Mouse (Mus musculus): ENCODE data around the gene Gas7. TPM values are rescaled to one million over a fixed set of nuclear protein-coding genes. Genes with fewer than 3 reads are reported as not detected.

Gas7 gene
- total RNA-seq, 2 experiments from 2014 or later: 5.5 to 7.5 TPM

DNA sequence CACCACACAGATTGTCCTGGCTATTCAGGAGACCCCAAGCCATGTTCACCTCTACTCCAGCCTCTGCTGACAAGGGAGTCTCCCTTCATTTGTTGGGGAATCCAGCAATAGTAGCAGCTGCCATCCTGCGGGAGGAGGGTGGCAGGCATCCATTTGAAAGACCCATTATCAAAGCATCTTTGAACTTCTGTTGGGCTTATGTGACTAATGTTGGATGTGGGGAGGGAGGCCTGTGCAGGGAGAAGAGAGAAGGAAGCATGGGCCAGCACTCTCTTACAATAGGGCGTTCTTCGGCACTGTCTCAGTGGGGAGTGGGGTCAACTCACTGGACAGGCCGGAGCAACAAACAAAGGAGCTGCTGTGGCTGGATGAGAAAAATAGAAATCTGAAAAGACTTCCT is 110.3 kb downstream of the Gas7 start:
- ATAC-seq (replicated peaks; ENCODE audit: low FRiP score, poor library complexity, severe bottlenecking): no peak

DNA sequence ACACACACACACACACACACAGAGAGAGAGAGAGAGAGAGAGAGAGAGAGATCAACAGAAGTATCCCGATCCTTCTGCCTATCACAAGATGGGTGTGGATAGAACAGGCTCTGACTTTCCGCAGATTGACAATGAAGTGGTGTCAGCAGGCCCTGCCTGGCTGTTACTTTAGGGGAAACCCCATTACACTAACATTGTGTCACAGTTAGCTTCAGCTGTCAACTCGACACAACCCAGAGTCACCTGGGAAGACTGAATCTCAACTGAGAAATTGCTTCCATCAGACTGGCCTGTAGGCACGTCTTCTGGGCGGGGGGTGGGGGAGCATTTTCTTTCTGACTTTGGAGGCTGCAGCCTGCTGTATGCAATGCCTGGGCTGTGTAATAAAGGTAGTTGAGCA is 111.5 kb downstream of the Gas7 start:
- no peak for ATAC-seq (replicated peaks; ENCODE audit: low FRiP score, poor library complexity, severe bottlenecking)

DNA sequence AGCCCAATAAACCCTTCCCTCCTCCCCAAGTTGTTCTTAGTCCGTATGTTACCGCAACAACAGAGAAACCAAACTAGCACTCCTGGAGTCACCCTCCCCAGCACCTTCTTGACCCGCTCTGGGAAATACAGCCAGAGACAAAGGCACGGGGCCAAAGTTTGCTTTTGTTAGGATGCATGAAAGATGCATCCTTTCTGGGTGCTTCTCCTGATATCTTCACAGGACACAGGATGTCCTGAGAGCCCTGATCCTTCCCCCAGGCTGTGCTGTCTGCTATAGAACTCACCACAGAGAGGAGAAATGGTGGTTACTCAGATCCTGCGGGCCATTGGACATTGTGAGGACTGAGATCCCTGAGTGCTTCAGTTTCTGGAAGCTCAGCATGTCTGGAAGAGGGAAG is 111.9 kb downstream of the Gas7 start:
- no peak for ATAC-seq (replicated peaks; ENCODE audit: low FRiP score, poor library complexity, severe bottlenecking)

DNA sequence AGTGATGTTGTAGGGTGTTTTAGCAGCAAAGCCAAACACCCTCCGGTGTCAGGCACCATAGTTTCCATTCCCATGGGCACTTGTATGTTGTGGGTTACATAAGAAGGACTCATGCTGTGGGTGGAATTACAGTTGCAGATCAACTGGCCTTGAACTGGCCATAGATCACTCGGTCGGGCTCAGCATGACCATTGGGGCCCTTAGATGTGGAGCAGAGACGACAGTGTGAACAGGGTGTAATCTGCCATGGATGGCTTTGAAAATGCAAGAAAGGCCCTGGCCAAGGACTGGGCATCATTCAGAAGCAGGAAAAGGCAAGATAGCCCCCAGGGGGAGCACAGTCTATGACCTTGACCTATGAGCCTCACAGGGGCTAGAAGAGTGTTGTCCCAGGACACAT is 112.8 kb downstream of the Gas7 start:
- ATAC-seq (replicated peaks; ENCODE audit: low FRiP score, poor library complexity, severe bottlenecking): no peak

DNA sequence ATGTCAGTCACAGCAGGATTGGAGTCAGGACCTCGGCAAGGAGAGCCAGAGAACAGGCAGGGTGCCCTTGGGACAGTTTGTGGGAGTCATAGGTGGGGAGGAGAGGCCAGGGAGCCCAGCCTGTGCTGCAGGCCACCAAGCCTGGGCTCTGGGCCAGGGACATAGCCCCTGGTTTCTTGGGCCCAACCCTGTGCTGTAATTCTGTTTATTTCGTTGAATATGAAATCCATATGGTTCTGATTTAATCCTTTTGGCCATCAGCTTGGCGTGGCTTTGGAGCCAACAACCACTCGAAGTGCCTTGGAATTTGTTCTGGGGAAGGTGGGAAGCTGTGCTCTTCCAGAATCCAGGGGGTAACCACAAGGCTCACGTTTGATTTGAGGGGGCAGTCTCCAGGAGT is 113.6 kb downstream of the Gas7 start:
- no peak for ATAC-seq (replicated peaks; ENCODE audit: low FRiP score, poor library complexity, severe bottlenecking)

DNA sequence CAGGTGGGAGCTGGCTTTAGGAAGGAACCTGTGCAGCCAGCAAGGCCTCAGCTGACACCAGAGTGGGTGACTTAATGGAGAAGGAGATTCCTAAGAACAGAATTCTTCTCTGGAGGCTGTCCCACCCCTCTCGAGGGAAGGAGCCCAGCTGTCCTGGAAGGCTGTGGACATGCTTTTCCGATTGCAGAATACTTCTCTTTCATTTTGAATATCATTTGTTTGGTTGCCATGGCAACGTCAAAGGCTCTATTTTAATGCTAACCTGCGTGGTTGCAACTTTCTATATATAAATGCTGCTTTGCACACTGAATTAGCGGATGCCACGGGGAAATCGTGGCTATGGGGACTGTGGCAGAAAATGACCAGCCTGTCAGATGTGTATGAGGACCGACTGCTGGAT is 115.7 kb downstream of the Gas7 start:
- ATAC-seq (replicated peaks; ENCODE audit: low FRiP score, poor library complexity, severe bottlenecking): no peak

DNA sequence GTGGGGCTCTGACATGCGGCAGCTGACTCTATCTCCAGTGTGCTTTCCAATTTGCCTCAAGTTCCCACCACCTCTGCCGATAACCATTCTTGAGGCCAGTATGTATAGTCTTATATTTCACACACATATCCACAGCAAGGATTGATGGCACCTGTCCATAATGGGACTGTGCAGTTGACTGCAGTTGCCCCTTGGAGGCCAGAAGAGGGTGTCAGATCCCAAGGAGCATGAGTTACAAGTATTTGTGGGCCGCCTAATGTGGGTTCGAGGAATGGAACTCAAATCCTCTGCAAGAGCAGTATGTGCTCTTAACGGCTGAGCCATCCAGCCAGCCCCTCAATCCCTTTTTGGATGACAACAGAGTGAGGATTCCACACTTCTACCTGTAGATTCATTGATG is 119.1 kb downstream of the Gas7 start:
- ATAC-seq (replicated peaks; ENCODE audit: low FRiP score, poor library complexity, severe bottlenecking): no peak

DNA sequence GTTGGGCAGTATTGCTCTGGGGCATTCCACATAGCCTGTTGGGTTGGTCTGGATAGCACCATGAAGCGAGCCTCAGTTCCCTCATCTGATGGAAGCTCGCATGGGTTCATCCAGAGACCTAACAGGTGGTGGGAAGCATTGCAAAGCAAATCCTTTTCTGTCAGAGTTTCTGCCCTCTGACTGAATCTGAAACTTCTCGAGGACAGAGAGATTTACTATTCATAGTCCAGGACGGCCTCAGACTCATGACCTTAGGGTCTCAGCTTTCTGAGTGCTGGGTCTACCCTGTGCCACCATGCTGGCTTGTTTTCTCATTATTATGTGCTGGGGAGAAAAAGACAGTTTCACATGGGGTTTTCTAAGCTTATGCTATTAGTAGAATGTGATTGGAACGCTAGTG is 122.2 kb downstream of the Gas7 start:
- ATAC-seq (replicated peaks; ENCODE audit: low FRiP score, poor library complexity, severe bottlenecking): no peak

DNA sequence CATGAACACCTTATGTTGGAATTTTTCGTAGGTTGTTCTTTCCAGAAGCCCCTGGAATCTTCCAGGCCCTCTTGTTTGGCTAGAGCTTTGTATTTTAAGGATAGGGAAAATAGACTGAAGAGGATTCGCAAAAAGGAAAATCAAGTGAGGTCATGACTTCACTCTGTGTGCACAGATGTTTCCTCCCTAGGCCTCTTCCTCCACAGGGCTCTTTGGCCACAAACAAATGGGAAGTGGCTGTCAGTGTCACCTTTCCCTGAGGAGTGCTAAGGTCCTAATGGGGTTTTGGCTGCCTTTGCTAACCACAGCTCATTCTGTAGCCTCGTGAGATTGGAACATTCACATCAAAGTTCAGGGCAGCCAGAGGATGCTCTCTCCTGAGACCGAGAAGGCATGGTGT is 122.8 kb downstream of the Gas7 start:
- ATAC-seq (replicated peaks; ENCODE audit: low FRiP score, poor library complexity, severe bottlenecking): no peak

DNA sequence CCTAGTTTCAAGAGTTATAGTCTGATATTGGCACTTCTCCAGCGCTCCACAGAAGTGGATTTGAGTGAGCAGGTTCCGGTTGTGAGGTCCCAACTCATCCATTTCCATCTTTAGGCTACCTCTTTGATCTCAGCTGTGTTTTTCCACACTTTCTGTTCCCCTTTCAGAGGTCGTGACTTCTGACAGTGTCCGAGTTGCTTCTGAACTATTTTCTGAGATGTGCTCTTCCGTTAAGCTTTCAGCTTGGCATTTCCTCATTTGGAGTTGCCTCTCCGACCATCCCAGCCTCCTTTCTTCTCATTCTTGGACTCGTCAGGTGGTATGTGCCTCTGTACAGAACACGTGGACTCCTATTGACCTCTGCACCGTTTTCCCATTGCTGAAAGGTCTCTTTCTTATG is 123.9 kb downstream of the Gas7 start:
- ATAC-seq (replicated peaks; ENCODE audit: low FRiP score, poor library complexity, severe bottlenecking): no peak

DNA sequence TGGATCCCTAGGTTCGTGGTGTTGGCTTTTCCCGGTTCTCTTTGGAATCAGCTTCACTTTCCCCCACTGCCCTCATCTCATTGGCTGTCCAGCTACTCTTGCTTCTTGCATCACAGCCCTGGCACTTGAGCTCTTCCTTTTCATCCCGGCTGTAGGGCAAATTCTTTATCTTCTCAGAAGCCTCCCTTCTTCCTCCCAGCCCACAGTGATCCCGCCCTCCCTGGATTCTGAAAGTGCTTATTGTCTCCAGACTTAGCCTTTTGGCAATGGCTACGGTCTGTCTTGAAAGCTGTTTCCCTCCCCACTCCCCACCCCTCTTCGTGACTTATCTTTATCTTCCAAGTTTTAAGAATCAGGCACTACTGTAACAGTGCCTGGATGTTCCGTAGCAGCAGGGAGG is 126.3 kb downstream of the Gas7 start:
- ATAC-seq (replicated peaks; ENCODE audit: low FRiP score, poor library complexity, severe bottlenecking): no peak

DNA sequence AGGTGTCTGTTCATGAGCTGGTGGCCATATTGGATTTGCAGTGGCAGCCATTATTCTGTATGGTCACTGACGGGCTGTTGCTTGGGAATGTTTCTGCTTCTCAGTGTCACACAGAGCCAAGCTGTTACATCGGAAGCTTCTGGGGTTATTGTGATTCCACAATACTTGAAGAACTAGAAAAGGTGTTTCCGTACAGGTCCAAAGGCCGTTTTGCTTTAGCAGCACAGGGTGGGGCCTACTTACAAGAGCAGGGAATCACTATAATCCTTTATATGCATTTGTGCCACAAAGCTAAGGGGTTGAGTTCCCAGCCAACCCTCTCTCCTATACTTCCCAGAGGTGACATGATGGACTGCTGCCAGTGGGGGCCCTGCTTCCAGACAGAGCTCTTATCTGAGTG is 127.3 kb downstream of the Gas7 start:
- no peak for ATAC-seq (replicated peaks; ENCODE audit: low FRiP score, poor library complexity, severe bottlenecking)

DNA sequence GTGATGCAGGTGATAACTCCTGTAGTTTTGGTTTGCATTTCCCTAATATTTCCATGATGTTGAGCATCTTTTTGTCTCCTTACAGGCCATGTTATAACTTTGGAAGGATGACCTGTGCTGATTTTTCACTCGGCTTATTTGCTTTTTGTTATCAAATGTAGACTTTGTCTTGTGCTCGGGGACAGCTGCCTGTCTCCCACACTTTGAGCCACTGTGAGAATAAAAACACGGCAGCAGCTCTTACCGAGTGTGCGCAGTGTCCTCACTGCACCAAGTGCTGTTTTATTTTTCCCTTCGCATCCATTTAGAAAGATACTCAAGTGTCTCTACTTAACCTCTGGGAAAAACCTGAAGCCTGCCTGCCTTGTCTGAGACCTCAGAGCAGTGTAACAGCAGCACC is 129.8 kb downstream of the Gas7 start:
- no peak for ATAC-seq (replicated peaks; ENCODE audit: low FRiP score, poor library complexity, severe bottlenecking)

DNA sequence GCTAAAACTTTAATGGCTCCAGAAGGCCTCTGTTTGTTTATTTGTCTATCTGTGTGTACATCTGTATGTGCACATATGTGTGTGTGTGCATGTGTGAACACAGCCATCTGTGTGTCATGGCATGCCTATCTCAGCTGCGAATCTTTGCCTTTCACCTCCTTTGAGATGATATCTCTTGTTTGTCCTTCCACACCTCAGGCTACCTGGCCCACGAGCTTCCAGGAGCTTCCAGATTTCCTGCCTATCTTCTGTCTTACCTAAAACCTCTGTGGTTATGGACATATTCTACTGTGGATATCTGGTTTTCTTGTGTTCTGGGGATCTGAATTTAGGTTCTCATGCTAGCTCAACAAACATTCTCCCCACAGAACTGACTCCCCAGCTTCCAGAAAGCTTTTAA is 130.4 kb downstream of the Gas7 start:
- ATAC-seq (replicated peaks; ENCODE audit: low FRiP score, poor library complexity, severe bottlenecking): no peak

DNA sequence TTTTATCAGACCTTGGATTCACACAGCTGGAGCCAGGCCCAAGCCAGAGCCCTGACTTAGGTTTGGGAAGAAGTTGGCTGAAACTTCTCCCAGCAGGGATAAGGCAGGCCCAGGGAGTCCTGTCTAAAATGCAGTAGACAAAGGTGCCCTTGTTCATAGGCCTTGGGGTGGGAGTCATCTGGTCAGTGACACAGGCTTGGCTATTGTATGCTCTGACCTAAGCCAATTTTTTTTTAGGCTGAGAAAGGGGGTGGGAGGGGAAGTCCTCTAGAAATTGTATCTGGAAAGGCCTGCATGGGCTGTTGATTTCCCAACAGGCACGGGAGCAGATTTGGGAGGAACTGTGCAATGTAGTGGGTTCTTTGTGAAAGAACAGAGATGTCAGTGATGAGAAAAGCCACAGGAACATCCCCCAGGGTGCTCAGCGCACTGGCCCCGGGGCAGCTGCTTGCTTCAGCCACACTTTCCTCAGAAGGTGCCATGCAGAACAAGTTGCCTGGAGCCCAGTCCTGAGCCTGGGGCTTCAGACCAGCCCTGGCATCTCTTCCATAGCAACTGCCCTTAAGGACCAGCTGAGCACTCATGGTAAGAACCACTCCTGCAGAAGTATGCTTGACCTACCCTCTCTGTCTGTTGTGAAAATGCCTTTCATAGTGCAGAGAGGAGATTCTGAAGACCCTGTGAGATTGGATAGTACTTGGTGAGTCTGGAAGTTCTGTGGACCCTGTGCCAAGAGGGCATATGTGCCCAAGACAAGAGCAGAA is 131.2 kb downstream of the Gas7 start:
- ATAC-seq (replicated peaks; ENCODE audit: low FRiP score, poor library complexity, severe bottlenecking): no peak

DNA sequence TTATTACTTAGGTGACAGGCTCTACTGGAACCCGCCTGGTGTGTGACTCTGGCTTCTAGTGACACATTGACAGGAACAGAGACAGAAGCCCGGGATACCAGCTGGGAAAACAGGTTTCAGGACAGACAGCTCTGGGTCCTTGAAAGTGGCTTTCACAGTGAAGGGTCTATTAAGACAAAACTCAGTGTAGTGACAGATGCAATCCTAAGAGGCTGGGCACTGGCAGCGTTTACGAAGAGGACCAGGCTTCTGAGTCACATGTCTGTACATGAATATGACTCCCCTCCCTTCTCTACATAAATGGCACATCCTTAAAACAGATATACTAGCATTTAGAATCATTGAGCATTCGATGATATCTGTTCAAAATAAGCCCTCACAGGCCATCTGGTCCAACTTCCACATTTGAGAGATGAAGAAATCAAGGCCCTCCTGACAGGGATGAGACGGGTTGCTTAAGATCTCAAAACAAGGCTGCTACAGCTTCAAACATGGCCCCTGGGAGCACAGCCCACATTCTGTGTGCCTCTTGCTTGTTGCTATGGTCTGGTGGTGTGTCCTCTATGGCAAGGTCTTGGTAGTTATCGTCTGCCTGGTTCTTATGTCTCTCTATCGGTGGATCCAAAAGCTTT is 133.1 kb downstream of the Gas7 start:
- ATAC-seq (replicated peaks; ENCODE audit: low FRiP score, poor library complexity, severe bottlenecking): no peak

DNA sequence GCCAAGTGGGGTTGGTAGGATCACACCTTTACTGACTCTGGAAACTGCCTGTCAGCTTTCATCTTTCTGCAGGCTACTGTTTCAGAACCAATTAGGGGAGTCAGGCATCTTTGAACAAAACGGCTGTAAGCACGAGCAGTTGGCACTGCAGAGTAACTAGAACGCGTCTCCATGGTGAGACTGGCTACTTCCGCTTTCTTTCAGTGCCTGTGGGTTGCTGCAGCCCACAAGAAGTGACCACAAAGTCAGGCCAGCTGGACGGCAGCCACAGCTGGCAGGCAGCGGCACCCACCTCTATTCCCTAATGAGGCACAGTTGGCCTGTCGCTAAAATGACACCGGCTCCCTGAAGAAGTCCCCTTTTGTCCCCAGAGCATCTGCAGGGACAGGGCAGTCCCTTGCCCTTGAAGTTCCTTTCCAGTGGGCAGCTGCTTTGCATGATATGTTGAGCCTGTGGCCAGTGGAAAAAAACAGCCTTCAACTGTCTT is 133.6 kb downstream of the Gas7 start:
- no peak for ATAC-seq (replicated peaks; ENCODE audit: low FRiP score, poor library complexity, severe bottlenecking)

DNA sequence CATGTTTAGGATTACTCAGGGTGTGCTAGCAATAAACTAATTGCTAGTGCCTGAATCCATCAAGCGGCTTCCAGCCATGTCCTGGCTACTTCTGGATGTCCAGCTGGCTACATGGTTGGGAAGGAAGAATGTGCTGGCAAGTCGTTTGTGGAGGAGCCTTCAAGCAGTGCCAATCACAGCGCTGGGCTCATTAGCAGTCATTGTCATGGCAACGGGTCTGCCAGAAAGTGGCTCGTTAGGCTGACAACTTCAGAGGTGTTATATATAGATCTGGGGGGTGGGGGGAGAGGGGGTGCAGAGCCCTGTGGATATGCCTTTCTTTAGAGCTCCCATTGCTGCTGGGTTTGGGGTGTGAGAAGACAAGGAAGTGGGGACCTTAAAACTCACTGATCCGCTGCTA is 141.0 kb downstream of the Gas7 start:
- no peak for ATAC-seq (replicated peaks; ENCODE audit: low FRiP score, poor library complexity, severe bottlenecking)

DNA sequence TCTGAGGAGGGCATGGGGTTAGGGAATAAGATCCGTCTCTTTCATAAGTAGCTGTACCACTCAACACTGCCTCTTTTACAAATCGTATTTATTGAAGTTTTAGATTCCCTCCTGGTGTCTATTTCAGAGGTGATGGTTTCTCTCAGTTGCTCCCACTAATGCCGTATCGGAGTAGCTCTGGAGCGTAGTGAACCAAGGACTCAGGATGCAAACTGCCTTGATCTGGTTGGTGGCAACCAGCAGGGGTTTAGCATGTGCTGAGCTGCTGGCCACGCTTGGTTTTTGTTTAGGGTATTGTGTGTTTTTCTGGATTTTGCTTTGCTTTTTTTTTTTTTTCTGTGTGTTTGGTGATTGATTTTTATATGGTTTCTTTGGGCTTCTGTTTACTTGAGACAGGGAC is 141.6 kb downstream of the Gas7 start:
- ATAC-seq (replicated peaks; ENCODE audit: low FRiP score, poor library complexity, severe bottlenecking): no peak

DNA sequence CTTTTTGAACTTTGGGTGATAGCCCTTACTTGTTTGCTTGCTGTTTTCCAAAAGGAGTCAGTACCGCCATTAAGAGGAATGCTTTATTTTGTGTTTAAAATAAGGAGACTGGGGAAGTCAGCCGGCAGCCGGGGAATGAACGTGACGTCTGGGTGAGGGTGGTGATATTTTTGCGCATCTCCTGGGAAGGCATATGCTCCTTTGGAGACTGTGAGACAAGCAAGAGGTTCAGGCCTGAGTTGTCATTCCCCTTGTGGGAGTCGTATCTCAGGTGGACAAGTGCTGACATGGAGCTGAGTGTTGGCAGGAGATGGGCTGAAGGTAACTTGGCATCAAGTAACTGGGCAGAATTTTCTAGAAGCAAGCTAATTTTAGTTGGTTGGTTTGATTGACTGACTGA is 142.2 kb downstream of the Gas7 start:
- no peak for ATAC-seq (replicated peaks; ENCODE audit: low FRiP score, poor library complexity, severe bottlenecking)

DNA sequence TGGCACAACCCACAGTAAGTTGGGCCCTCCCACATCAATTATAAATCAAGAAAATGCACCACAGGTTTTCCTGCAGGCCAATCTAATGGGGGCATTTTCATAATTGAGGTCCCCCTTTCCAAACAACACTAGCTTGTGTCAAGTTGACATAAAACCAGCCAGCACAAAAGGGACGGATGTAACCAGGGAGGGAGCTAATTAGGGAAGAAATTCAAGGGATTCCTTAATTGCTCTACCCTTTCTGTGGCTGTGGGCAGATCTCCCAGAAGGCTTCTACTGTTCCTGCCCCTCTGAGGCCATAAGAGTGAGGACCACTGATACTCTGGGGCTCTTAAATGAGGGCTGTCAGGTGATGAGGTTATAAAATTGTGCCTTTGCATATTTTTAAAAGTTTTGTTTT is 143.9 kb downstream of the Gas7 start:
- ATAC-seq (replicated peaks; ENCODE audit: low FRiP score, poor library complexity, severe bottlenecking): no peak
